Mouse (Mus musculus) ovary, adult 18-20 months (tissue): ENCODE measurements around the gene Gigyf2.
"Not testable (repeated sequence)": the region's sequence is repeated elsewhere in the genome, so short reads cannot be mapped to it uniquely, and the experiment has no call there.

Experiments used
- DNase-seq: peaks from one replicate; pipeline ENCODE4 v3.0.0; 2022; ENCODE audit warnings: low spot score, mixed read lengths

Gigyf2 gene

GRCm38 (mm10) chr1:87447183-87448104 lies 120.6 kb downstream of the Gigyf2 start:
- no peak for DNase-seq

DNA sequence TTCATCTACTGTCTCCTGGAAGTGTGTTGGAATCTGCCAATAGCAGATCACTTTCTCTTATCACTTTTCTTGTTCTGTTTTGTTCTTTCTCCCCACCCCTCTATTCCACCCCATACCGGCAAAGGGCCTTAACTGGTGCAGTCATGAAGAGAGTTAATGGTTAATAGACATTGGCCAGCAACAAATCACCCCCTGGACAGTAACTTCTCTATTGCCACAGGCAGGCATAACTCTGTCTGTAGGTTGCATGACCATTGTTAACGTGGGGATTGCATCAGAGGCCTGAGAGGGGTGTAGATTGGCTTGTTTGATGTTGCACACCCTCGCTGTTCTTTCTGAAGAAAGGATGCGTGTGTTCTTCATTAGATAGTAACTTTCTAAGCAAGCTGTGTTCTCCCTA lies 122.6 kb downstream of the Gigyf2 start:
- no peak for DNase-seq

DNA sequence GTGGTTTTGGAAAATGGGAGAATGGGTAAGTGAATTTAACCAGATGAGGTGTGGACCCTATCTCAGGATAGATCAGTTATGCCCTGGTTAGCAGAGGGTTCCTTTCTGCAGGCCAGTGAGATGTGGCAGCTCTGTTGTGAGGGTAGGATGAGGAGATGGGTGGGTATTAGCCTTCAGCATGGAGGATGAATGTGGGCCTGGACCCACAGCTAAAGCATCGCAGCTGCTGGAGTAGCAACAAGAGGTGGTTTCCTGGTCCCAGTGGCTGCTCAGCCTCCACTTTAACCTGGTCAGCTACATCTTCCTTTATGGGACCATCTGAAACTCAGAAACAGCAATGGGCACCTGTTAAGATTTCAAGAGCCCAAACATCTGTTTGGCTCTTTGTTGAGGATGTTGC lies 129.6 kb downstream of the Gigyf2 start:
- DNase-seq: no peak

DNA sequence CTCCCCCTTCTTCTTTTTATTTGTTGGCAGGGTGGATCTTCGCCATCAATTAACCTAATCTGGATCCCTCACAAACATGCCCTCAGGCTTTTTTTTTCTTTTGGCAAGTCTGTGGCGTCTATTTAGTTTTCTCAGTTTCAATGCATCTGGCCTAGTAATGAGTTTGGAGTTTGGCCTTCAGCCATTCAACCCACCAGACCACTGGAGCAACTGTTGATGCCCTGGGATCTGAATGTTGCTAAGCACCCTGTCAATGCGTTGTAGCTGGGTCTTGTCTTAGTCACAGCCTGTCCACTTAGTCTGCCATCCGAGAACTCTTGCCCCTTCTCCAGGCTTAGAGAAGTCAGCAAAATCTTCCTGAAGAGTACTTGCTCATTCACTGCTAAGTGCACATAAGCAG lies 131.2 kb downstream of the Gigyf2 start:
- DNase-seq: no peak

DNA sequence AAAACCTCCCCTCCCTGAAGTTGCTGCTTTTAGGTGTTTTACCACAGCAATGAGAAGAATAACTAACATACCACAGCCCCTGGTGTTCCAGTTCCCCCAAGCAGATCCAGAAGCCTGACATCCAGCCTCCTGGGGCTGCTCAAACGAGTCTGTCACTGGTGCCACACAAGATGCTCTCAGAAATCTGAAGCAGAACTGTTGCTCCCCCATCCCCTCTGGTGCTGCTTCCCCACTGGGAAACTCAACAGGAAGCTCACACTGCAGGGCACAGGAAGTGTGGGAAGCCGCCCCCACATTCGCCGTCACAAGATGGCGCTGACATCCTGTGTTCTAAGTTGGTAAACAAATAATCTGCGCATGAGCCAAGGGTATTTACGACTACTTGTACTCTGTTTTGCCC lies 133.1 kb downstream of the Gigyf2 start:
- not testable (repeated sequence) for DNase-seq

- no peak for DNase-seq
These were observed 140.7 kb downstream of the Gigyf2 start for GRCm38 (mm10) chr1:87467469-87467868.

- DNase-seq: no peak
These were observed 141.5 kb downstream of the Gigyf2 start for GRCm38 (mm10) chr1:87468321-87468720.

GRCm38 (mm10) chr1:87469971-87470370 lies 143.2 kb downstream of the Gigyf2 start, which contains the start of gene Snorc:
Gene Snorc, plus strand, starts transcription at chr1:87470271.
- not testable (repeated sequence) for DNase-seq

DNA sequence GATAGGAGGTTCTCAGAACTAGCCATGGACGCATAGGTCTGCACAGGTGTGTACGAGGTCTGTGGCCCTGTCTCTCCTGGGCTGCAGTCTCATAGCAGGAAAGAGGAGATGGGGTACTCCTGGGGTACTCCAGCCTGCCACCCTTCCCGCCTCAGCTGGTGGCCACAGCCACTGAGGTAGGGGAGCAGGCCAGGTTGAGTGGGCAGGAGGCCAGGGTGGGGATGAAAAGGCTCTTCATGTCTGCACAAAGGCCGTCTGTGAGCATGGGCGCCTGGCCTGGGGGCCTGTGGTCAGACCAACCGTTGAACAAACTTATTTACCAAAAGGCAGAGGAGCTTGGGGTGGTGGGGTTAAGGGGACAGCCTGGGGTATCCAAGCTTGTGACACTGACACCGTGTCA lies 145.1 kb downstream of the Gigyf2 start:
- DNase-seq: no peak

DNA sequence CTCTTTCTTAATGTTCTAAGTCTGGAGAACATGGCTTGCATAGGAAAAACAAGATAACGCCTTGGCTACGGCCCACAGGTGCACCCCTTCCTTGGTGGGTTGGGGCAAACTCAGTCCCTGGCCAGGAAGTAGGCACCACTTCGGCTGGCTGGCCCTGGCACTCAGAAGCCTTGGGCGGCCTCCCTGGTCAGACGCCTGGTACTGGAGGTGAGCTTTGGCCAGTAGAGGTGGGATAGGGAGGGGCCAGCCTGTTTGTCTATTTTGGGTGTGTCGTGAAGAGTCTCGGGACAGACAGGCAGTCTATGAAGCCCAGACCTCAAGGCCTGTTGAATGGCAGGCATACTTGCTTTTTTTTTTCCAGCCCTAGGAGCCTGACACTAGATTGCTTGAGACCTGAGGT lies 145.8 kb downstream of the Gigyf2 start:
- DNase-seq: no peak

- DNase-seq: no peak
These were observed 148.5 kb downstream of the Gigyf2 start for GRCm38 (mm10) chr1:87475076-87475895.

GRCm38 (mm10) chr1:87482546-87482945 lies 155.7 kb downstream of the Gigyf2 start:
- DNase-seq: no peak

DNA sequence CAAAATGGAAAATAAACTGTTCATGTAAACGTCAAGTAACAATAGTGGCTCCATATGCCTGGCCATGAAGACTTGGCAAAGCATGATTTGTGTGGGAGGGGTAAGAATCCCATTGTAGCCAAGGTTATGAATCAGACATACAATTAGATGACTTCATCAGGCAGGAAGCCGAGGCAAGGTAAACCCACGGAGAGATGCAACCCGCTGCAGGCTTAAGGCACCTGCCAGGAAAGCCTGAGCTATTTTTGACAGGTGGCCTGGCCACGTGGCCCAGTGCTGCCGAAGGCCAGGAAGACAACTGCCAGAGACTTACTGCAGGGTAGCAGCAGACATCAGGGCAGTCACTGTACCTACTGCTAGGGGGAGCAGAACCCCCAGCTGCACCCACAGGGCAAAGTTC lies 159.6 kb downstream of the Gigyf2 start:
- DNase-seq: no peak

DNA sequence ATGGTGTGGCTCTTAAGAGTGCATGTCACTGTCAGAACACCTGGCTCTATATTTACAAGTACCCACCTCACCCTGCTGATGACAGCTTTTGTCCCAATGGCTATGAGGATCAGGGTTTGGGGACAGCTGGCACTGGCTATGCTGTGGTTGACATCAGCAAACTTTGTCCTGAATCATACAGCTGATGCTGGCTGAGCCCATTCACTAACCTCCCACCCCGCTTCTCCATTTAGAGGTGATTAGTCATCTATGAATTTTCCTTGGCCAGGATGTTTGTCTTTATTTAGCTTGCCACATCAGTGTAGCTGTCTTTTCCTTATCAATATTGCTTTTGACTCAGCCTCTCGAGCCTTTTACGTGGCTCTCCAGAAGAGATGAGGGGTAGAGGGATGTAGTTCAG lies 165.5 kb downstream of the Gigyf2 start:
- DNase-seq: no peak

- no peak for DNase-seq
These were observed 166.7 kb downstream of the Gigyf2 start for GRCm38 (mm10) chr1:87493542-87493941.
